Mouse (Mus musculus) neural tube, embryonic 10.5 days (tissue): ENCODE data around the gene Fcmr.

Experiments used
- DNase-seq: peaks from one replicate; pipeline ENCODE4 v3.0.0-alpha.2; 2017; ENCODE audit warnings: low spot score; ENCODE audit errors: extremely low spot score

The Fcmr gene

GRCm38 (mm10) chr1:130857456-130857855, 8.0 kb upstream of the Fcmr start:
- DNase-seq = no peak

GRCm38 (mm10) chr1:130864238-130864637, 1.2 kb upstream of the Fcmr start:
- no peak for DNase-seq

- DNase-seq = no peak
These were observed 728 bp upstream of the Fcmr start for GRCm38 (mm10) chr1:130864741-130865140.

GRCm38 (mm10) chr1:130872912-130873311, 7.4 kb downstream of the Fcmr start:
- DNase-seq = no peak

DNA sequence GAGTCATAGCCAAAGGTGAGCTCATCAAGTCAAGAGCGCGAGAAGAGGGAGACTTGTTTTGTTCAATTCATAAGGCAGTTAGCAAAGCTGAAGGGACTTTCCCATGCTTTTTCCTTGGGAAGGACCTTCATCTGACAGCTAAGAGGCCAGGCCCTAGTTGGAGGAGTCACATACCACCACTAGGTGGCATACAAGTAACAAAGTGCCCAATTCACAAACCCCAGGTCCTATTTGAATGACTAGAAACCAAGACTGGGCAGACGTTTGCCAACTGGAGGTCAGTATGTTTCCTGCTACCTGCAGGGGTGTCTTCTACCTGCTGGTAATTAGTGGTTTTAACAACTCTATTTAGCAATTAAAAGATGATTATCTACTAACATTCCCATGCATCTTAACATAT, 9.7 kb downstream of the Fcmr start:
- no peak for DNase-seq

DNA sequence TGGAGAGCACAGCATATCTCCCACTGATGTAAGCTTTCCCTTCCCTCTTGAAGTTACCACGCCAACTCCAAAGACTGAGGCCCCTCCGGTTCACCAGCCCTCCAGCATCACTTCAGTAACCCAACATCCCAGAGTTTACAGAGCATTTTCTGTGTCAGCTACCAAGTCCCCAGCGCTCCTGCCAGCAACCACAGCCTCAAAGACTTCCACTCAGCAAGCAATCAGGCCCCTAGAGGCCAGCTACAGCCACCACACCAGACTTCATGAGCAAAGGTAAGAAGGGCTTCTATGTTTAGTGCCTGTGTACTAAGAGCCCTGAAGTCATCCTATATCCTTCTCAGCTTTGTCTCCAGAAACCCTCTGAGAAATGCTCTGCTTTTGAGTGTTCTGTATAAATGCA, 10.4 kb downstream of the Fcmr start:
- no peak for DNase-seq

DNA sequence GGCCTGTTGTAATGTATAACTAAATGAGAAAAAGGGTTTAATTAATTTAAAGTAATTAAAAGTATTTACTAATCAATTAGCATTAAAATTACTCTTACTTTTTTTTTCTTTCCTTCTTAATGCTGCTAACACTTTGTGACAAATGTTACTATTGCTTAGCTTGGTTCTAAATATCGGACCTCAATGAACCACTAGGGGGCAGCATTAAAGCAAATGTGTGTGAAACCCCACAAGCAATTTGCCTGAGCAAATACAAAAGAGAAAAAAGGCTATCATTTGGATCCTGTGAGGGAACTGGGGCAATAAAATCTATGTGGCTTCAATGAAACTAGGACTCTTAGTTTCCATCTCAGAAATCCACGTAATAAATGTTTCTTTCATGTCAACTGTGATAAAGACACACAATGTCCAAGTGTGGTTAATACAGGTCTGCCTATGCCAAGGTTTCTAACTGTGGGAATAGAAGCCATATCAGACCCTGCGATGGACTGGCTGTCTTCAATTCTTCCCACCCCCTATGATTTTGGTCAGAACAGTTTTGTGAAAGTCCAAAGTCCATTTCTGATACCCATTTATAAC, 11.6 kb downstream of the Fcmr start:
- peak; percentile 27 for DNase-seq

- peak; percentile 51 for DNase-seq
These were observed 12.6 kb downstream of the Fcmr start for GRCm38 (mm10) chr1:130877889-130878614.

GRCm38 (mm10) chr1:130879927-130880326, 14.5 kb downstream of the Fcmr start:
- no peak for DNase-seq

GRCm38 (mm10) chr1:130883146-130883545, 17.7 kb downstream of the Fcmr start:
- DNase-seq = no peak

DNA sequence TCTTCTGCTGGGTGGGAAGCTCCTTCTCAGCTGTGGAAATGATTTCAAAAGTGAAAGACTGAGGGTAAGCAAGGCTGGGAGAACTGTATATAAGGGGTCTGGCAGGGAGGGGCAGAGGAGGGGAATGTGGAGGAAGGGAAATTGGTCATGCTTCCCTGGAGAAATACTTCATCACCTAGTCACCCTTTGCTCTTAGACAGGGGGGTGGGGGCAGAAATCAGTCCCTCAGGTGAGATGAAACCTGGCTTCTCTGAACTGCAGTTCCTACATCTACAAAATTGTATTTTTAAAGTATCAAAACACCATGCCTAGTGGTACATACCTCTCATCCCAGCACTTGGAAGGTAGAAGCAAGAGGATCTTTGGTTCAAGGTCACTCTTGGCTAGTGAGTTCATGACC, 21.9 kb downstream of the Fcmr start, which contains the start of gene Il24:
Il24 (minus strand) TSS at position 101 of the 400 bp plus-strand sequence.
- no peak for DNase-seq

- DNase-seq = no peak
These were observed 27.0 kb downstream of the Fcmr start for GRCm38 (mm10) chr1:130892446-130892845.

DNA sequence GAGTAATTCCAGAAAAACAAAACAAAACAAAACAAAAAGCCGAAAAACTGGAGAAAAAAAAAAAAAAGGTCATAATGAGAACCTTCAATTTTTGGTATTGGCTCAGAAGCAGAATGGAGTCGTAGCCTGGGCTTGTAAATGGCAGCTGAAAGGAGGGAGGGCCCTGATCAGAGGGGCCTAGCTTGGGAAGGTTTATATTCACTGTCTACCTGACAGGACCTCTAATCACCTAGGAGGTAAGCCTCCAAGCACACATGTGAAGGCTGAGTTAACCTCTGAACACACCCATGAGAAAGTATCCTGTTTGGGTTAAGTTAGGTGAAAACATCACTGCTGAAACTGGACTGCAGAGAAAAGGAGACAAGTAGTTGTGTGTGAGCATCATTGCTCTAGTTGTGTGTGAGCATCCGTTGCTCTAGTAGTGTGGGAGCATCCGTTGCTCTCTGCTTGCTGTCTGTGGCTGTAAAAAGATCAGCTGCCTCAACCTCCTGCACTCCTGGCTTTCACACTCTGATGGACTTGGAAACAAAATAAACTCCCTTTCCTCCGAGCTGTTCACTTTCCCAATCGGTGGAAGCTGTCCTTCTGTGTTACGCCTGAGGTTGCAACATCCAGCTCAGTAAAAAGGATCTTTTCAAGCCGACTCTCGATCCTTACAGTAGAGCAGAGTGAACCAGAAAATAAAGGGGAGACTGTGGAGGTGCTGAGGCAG, 28.0 kb downstream of the Fcmr start:
- DNase-seq = no peak

DNA sequence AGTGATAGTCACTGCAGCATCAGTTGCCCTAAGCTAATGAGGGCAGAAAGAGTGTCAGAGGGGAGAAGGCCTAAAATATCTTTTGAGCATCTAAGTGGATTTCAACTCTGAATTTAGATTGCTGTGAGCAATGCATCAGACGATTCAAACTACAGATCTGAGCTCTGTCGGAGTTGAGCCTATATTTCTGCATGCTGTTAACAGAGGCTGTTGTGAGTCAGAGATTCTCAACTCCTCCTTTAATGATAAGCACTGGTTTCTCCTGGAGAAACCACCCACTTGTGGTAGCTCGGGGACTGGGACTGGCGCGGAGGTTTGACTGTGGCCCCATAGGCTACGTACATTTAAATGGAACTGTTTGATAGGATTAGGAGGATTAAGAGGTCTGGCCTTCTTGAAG, 29.0 kb downstream of the Fcmr start:
- DNase-seq = no peak

GRCm38 (mm10) chr1:130902505-130902904, 37.0 kb downstream of the Fcmr start:
- DNase-seq = no peak

DNA sequence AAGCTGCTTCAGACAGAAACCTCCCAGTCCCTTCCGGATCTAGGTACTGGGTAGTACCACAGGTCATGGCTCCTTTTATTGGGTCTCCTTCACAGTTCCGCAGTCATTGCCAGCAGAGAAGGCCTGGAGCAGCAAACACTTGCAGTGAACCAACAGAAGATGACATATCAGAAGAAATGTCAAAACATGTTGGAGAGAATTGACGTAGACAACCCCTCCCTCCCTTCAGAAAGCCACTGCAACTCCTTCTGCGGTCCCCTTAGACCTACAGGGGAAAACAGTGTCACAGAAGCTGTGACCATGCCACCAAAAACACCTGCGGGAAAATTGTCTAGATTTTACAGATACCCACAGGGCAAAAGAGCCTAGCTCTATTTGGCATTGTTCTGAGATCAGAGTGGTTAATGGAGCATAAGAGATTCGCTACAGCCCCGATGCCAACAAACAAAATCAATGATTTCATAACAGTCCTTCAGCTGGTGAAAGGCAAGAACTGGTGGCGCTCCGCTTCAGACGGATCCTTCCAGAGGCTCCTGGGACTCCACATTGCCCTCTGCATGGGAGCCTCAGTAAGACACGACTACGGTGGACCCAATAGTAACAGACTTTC, 46.0 kb downstream of the Fcmr start, which contains the start of gene Il20:
Il20 (minus strand) TSS at position 51 of the 610 bp plus-strand sequence.
- no peak for DNase-seq

DNA sequence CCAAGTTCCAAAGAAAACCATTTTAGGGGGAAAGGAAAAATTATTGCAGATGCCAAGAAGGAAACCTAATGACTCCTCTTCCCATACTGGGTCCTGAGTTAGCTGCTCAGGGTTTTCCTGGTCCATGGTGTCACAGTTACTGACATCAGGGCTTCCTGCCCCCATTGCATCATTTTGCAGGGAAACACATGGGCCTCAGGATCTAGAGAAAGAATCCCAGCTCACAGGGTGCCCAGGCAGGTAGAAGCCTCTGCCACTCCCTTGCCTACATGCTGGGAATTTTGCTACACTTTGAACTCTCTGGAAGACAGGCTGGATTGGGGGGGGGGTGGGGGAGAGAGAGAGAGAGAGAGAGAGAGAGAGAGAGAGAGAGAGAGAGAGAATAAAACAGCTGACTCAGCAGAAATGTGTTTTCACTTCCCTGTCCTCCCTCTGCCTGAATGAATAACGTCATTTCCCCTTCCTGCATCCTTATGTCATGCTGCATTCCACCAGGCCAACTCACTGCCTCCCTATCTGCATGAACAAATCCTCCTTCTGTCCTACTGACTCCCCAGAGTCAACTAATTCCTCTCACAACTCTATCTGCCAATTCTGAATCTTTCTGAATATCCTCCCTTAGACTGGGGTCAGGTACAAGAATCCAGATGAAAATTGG, 53.0 kb downstream of the Fcmr start:
- DNase-seq = no peak

DNA sequence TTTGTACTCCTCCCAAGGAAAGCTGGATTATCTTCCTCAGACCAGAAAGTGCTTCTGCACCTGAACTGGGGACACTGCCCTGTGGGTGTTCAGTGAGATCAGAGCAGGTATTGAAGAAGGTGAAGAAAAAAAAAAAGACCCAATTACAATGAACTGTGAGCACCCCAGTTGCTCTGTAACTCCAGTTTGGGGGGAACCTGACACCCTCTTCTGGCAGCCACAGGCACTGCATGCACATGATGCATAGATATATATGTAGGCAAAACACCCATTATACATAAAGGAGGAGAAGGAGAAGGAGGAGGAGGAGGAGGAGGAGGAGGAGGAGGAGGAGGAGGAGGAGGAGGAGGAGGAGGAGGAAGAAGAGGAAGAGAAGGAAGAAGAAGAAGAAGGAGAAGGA, 61.0 kb downstream of the Fcmr start:
- DNase-seq = no peak
